Mouse (Mus musculus) brain, embryonic 14.5 days (tissue): ENCODE measurements around the gene Urb2.

ENCODE experiments used
- CTCF ChIP-seq: fragments of 200-500 bp; IDR thresholded peaks from 2 replicates; pipeline ENCODE4 v1.5.1; 2012; ENCODE audit warnings: inconsistent platforms, mild to moderate bottlenecking, moderate library complexity, borderline replicate concordance; ENCODE audit not compliant: insufficient read depth, insufficient read length; ENCODE audit errors: extremely low read depth
- POLR2A ChIP-seq: fragments of 200-500 bp; IDR thresholded peaks from 2 replicates; pipeline ENCODE4 v1.6.1; 2012; ENCODE audit warnings: mild to moderate bottlenecking, inconsistent platforms, borderline replicate concordance; ENCODE audit not compliant: poor library complexity, insufficient read depth, insufficient read length, severe bottlenecking; ENCODE audit errors: extremely low read depth

DNA sequence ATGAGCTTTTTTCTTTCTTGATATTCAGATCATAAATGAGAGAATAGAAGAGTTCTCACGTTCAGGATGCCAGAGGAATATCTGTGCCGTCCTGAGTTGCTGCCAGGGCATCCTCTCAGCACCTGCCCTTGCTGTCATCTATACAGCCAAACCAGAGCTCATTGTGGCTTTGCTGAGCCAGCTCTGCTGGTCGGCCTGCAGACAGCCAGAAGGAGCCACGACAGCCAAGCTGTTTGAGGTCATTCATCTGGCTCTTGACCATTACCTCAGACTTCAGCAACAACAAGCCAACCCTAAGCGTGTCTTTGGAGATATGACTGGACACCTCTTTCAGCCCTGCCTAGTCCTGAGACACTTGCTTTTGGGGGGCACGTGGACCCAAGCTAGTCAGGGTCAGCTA lies 6.5 kb downstream of the Urb2 start:
- TF ChIP-seq CTCF = no peak
- TF ChIP-seq POLR2A = no peak
